Mouse (Mus musculus): ENCODE data around the gene Maats1. TPM values are rescaled to one million over a fixed set of nuclear protein-coding genes. Genes with fewer than 3 reads are reported as not detected.

The Maats1 gene
- total and polyA plus RNA-seq, 3 experiments, result 0.03 TPM; not detected in 2

- H3K9me3 ChIP-seq (replicated peaks; ENCODE audit: insufficient read depth, low read length), result no peaks in the 10 kb centered on the region
- no peak for DNase-seq (ENCODE audit: low read depth, low spot score)
- H3K36me3 ChIP-seq (ENCODE audit: control insufficient read depth in 1 of 2, insufficient read depth in 2 of 2, low read length in 2 of 2), result peaks cover 14 to 55% of the 10 kb centered on the region in 2 experiments
- H3K27me3 ChIP-seq (ENCODE audit: control insufficient read depth in 1 of 2, insufficient read depth in 2 of 2, low read length in 2 of 2), result no peaks in the 10 kb centered on the region
- peak overlapping the region; percentile 41 for H3K9ac ChIP-seq (ENCODE audit: control insufficient read depth, low read depth, low read length, poor library complexity, severe bottlenecking)
- no peak overlapping the region for H3K4me3 ChIP-seq (ENCODE audit: control insufficient read depth in 1 of 2, insufficient read depth in 1 of 2, low read depth in 2 of 2, low read length in 2 of 2)
- peaks cover 22 to 27% of the 10 kb centered on the region in 2 experiments for H3K4me1 ChIP-seq (ENCODE audit: control insufficient read depth in 1 of 2, insufficient read depth in 2 of 2, low read length in 2 of 2)
- H3K27ac ChIP-seq (ENCODE audit: control insufficient read depth, low read depth, low read length), result peak overlapping the region; percentile 47
- TF ChIP-seq ZNF384 (IDR thresholded peaks at IDR 0.05; ENCODE audit: low read depth, low read length), result peak; percentile 57
- no peak for TF ChIP-seq TBP (IDR thresholded peaks at IDR 0.05; ENCODE audit: low read depth, low read length)
- H3K79me2 ChIP-seq (ENCODE audit: control insufficient read depth, insufficient read depth, low read length, poor library complexity), result peaks cover 37% of the 10 kb centered on the region
Observed at GRCm38 (mm10) chr16:38349881-38350280, 7.9 kb upstream of the Maats1 start.

GRCm38 (mm10) chr16:38348217-38348761 lies 6.3 kb upstream of the Maats1 start:
- Histone ChIP-seq H3K27me3 (ENCODE audit: control insufficient read depth in 1 of 2, insufficient read depth in 2 of 2, low read length in 2 of 2) (no peaks in the 10 kb centered on the region), H3K27ac (ENCODE audit: control insufficient read depth, low read depth, low read length) (peak overlapping the region; percentile 85), H3K9me3 (replicated peaks; ENCODE audit: insufficient read depth, low read length) (no peaks in the 10 kb centered on the region), H3K79me2 (ENCODE audit: control insufficient read depth, insufficient read depth, low read length, poor library complexity) (peaks cover 37% of the 10 kb centered on the region), H3K9ac (ENCODE audit: control insufficient read depth, low read depth, low read length, poor library complexity, severe bottlenecking) (peak overlapping the region; percentile 99), H3K36me3 (ENCODE audit: control insufficient read depth in 1 of 2, insufficient read depth in 2 of 2, low read length in 2 of 2) (peaks cover 14 to 42% of the 10 kb centered on the region in 2 experiments), H3K4me1 (ENCODE audit: control insufficient read depth in 1 of 2, insufficient read depth in 2 of 2, low read length in 2 of 2) (peaks cover 14 to 18% of the 10 kb centered on the region in 2 experiments), H3K4me3 (ENCODE audit: control insufficient read depth in 1 of 2, insufficient read depth in 1 of 2, low read depth in 2 of 2, low read length in 2 of 2) (peak overlapping the region; percentile 48 to 79)
- DNase-seq (ENCODE audit: low read depth, low spot score), result peak; percentile 89
- TF ChIP-seq USF1 (IDR thresholded peaks at IDR 0.05; ENCODE audit: low read depth, low read length) (no peak), POLR2AphosphoS2 (IDR thresholded peaks at IDR 0.05; ENCODE audit: low read length) (no peak), MYB (IDR thresholded peaks at IDR 0.05; ENCODE audit: low read depth, low read length) (no peak), GABPA (IDR thresholded peaks at IDR 0.05; ENCODE audit: low read depth, low read length) (no peak), CHD1 (IDR thresholded peaks at IDR 0.05; ENCODE audit: low read depth, low read length) (no peak), ELF1 (IDR thresholded peaks at IDR 0.05; ENCODE audit: low read depth, low read length) (0 out of 2 replicates have a peak, but pooled peaks have one; percentile 14), RCOR1 (IDR thresholded peaks at IDR 0.05; ENCODE audit: low read depth, low read length) (no peak), ZC3H11A (IDR thresholded peaks at IDR 0.05; ENCODE audit: low read depth, low read length) (no peak), HCFC1 (IDR thresholded peaks at IDR 0.05; ENCODE audit: low read depth, low read length) (no peak), MAFK (IDR thresholded peaks at IDR 0.05; ENCODE audit: borderline replicate concordance, low read depth, low read length) (no peak), BHLHE40 (IDR thresholded peaks at IDR 0.05; ENCODE audit: borderline replicate concordance, low read depth, low read length) (no peak), UBTF (IDR thresholded peaks at IDR 0.05; ENCODE audit: borderline replicate concordance, insufficient read depth, low read depth, low read length) (no peak), RAD21 (IDR thresholded peaks at IDR 0.05; ENCODE audit: low read depth, low read length) (no peak), TBP (IDR thresholded peaks at IDR 0.05; ENCODE audit: low read depth, low read length) (peak; percentile 62; the same call in 1 of the 2 replicates), SMC3 (IDR thresholded peaks at IDR 0.05; ENCODE audit: low read depth, low read length) (no peak), EP300 (IDR thresholded peaks at IDR 0.05; ENCODE audit: low read depth in 1 of 2, low read length in 2 of 2) (no peak), MYC (IDR thresholded peaks at IDR 0.05; ENCODE audit: low read depth, low read length) (peak; percentile 67; the same call in 1 of the 2 replicates), CTCF (IDR thresholded peaks at IDR 0.05 in 2 of 3, conservative IDR thresholded peaks at IDR 0.05 in 1 of 3; ENCODE audit: control insufficient read depth in 1 of 3, insufficient read depth in 1 of 3, low read depth in 2 of 3, low read length in 3 of 3, poor library complexity in 1 of 3, severe bottlenecking in 1 of 3) (no peak), POLR2AphosphoS5 (IDR thresholded peaks at IDR 0.05; ENCODE audit: borderline replicate concordance, low read depth, low read length) (no peak), ZNF384 (IDR thresholded peaks at IDR 0.05; ENCODE audit: low read depth, low read length) (no peak), MEF2A (IDR thresholded peaks at IDR 0.05; ENCODE audit: extremely low read depth, insufficient replicate concordance, low read depth, low read length, poor library complexity, severe bottlenecking) (no peak), TCF12 (IDR thresholded peaks at IDR 0.05; ENCODE audit: low read depth, low read length) (no peak), ZKSCAN1 (IDR thresholded peaks at IDR 0.05; ENCODE audit: low read depth, low read length) (no peak), POLR2A (IDR thresholded peaks at IDR 0.05; ENCODE audit: control insufficient read depth in 1 of 2, insufficient read depth in 1 of 2, low read depth in 1 of 2, low read length in 2 of 2, poor library complexity in 1 of 2) (peak in 1 of 2 experiments; percentile 60; a peak in 2 of 4 replicates), CHD2 (IDR thresholded peaks at IDR 0.05; ENCODE audit: low read length) (no peak), USF2 (IDR thresholded peaks at IDR 0.05; ENCODE audit: borderline replicate concordance in 1 of 2, insufficient read depth in 1 of 2, low read depth in 1 of 2, low read length in 2 of 2) (no peak), E2F4 (IDR thresholded peaks at IDR 0.05; ENCODE audit: borderline replicate concordance, low read depth, low read length) (no peak), MAX (IDR thresholded peaks at IDR 0.05; ENCODE audit: low read length) (peak; percentile 52), NELFE (IDR thresholded peaks at IDR 0.05; ENCODE audit: low read depth, low read length) (no peak), TAL1 (IDR thresholded peaks at IDR 0.05; ENCODE audit: low read length) (no peak), KAT2A (conservative IDR thresholded peaks at IDR 0.05; ENCODE audit: low read depth, low read length) (no peak)

All from MEL (cell line).